Mouse (Mus musculus) stomach, postnatal 0 days (tissue): Measurements from ENCODE around the gene Lyzl4.

Experiments
- CTCF ChIP-seq: IDR thresholded peaks from 2 replicates; pipeline ENCODE4 v1.5.1; 2016; ENCODE audit warnings: antibody characterized with exemption, low read depth, mild to moderate bottlenecking, moderate library complexity
- EP300 ChIP-seq: optimal IDR thresholded peaks from 2 replicates; pipeline ENCODE3; 2016; ENCODE audit warnings: antibody characterized with exemption

DNA sequence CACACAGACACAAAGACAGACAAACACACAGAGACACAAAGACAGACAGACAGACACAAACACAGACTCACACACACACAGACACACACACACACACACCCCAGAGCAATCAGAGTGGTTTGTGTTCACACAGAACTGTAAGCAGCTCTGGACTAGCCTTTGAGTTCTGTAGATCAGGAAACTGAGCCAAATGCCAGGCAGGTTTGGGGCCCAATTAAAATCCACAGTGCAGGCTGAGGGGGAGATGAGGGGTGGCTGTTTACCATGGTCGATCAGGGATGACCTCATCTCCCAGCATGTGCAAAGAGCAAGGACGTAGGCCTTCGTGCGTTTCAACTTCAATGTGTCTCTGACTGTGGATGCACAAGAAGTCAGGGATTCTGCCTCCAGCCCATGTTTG lies 47.1 kb downstream of the Lyzl4 start:
- TF ChIP-seq CTCF (no peak), EP300 (no peak)
